Mouse (Mus musculus) neural tube, embryonic 12.5 days (tissue): Measurements from ENCODE around the gene Chpf. TPM values are rescaled to one million over a fixed set of nuclear protein-coding genes. Genes with fewer than 3 reads are reported as not detected.

ENCODE experiments used
- ATAC-seq: fragments of 200-750 bp; cut with Nextera tagmentation; 2 replicates; pipeline ENCODE4 v1.8.0; 2017; ENCODE audit warnings: low read depth, mild to moderate bottlenecking, moderate TSS enrichment, moderate library complexity; ENCODE audit not compliant: low FRiP score
- H3K27ac ChIP-seq: fragments of 300-500 bp; sonication (generic); 2 replicates; pipeline ENCODE4 v1.5.1; 2016
- H3K27me3 ChIP-seq: fragments of 300-500 bp; sonication (generic); replicated peaks from 2 replicates; pipeline ENCODE4 v1.6.1; 2016; ENCODE audit warnings: mild to moderate bottlenecking
- H3K36me3 ChIP-seq: fragments of 300-500 bp; sonication (generic); 2 replicates; pipeline ENCODE4 v1.6.1; 2016; ENCODE audit warnings: mild to moderate bottlenecking
- H3K4me1 ChIP-seq: fragments of 300-500 bp; sonication (generic); 2 replicates; pipeline ENCODE4 v1.6.1; 2016
- H3K4me2 ChIP-seq: fragments of 300-500 bp; sonication (generic); replicated peaks from 2 replicates; pipeline ENCODE4 v1.6.1; 2016; ENCODE audit warnings: mild to moderate bottlenecking
- H3K4me3 ChIP-seq: fragments of 300-500 bp; sonication (generic); 2 replicates; pipeline ENCODE4 v1.5.1; 2016
- H3K9ac ChIP-seq: fragments of 300-500 bp; sonication (generic); 2 replicates; pipeline ENCODE4 v1.6.1; 2016; ENCODE audit warnings: mild to moderate bottlenecking
- H3K9me3 ChIP-seq: fragments of 300-500 bp; sonication (generic); 2 replicates; pipeline ENCODE4 v1.6.1; 2016; ENCODE audit warnings: mild to moderate bottlenecking
- WGBS: fragments of 180-500 bp; shearing (Covaris S2); methylation state at CpG from one replicate; pipeline ENCODE4 v1.1.7; 2016; 5-methylcytosine and 5-hydroxymethylcytosine counted together
- polyA plus RNA-seq: library from polyadenylated mRNA; unstranded; fragments of >200 nt; fragmentation: Nextera tagmentation; extraction: Ambion mirVana; gene quantifications from 2 replicates; pipeline ENCODE4 v1.2.1, GENCODE M21; 2016

Gene Chpf
- polyA plus RNA-seq, 1 experiment from 2014 or later: 43.6 TPM

- Histone ChIP-seq H3K4me2 (peak overlapping the region; percentile 41), H3K9ac (no peak overlapping the region), H3K27me3 (peaks cover 25% of the 10 kb centered on the region)
Observed at GRCm38 (mm10) chr1:75455948-75456347, 23.2 kb downstream of the Chpf start.

GRCm38 (mm10) chr1:75455433-75455832 lies 23.7 kb downstream of the Chpf start:
- Histone ChIP-seq H3K9ac (no peak overlapping the region), H3K4me2 (peak overlapping the region; percentile 41), H3K27ac (no peak overlapping the region), H3K4me3 (no peak overlapping the region), H3K9me3 (no peaks in the 10 kb centered on the region), H3K4me1 (peaks cover 84% of the 10 kb centered on the region), H3K27me3 (peaks cover 28% of the 10 kb centered on the region), H3K36me3 (no peaks in the 10 kb centered on the region)
- WGBS: 76% methylated on average over 3 of the region's 3 CpGs
- no peak for ATAC-seq

More at GRCm38 (mm10) chr1:75455948-75456347, 23.2 kb downstream of the Chpf start:
- Histone ChIP-seq H3K36me3 (no peaks in the 10 kb centered on the region), H3K4me3 (no peak overlapping the region), H3K4me1 (peaks cover 79% of the 10 kb centered on the region), H3K9me3 (no peaks in the 10 kb centered on the region), H3K27ac (0 out of 2 replicates have a peak overlapping the region, but pooled peaks have one; percentile 7)
- peak; percentile 76 for ATAC-seq
- WGBS: 14% methylated on average over 5 of the region's 5 CpGs

GRCm38 (mm10) chr1:75451900-75452299 lies 27.2 kb downstream of the Chpf start:
- H3K36me3 ChIP-seq: no peaks in the 10 kb centered on the region
- H3K9me3 ChIP-seq: no peaks in the 10 kb centered on the region
- peak overlapping the region; percentile 37 for H3K4me3 ChIP-seq
- 62% methylated on average over 5 of the region's 5 CpGs for WGBS
- peak overlapping the region; percentile 63; the same call in 1 of the 2 replicates for H3K9ac ChIP-seq
- H3K4me2 ChIP-seq: peak overlapping the region; percentile 74
- ATAC-seq: no peak
- H3K27me3 ChIP-seq: peaks cover 49% of the 10 kb centered on the region
- H3K27ac ChIP-seq: no peak overlapping the region; the same call in 1 of the 2 replicates
- peaks cover 94% of the 10 kb centered on the region for H3K4me1 ChIP-seq

- WGBS: 1% methylated on average over 35 of the region's 35 CpGs
- peak within 1 kb of the TSS; percentile 26; the same call in 1 of the 2 replicates for H3K27ac ChIP-seq
- H3K27me3 ChIP-seq: peaks cover 49% of the 10 kb centered on the region
- H3K4me2 ChIP-seq: peak within 1 kb of the TSS; percentile 74
- H3K9ac ChIP-seq: peak within 1 kb of the TSS; percentile 63
- no peaks in the 10 kb centered on the region for H3K36me3 ChIP-seq
- ATAC-seq: no peak
- H3K4me3 ChIP-seq: peak within 1 kb of the TSS; percentile 37
- no peaks in the 10 kb centered on the region for H3K9me3 ChIP-seq
- peaks cover 94% of the 10 kb centered on the region for H3K4me1 ChIP-seq
Observed at GRCm38 (mm10) chr1:75450314-75451005, 28.6 kb downstream of the Chpf start, which contains the start of gene Asic4. TSS of gene Asic4 (plus strand) at chr1:75450436.

- Histone ChIP-seq H3K9me3 (no peaks in the 10 kb centered on the region), H3K27me3 (peaks cover 47% of the 10 kb centered on the region), H3K27ac (peak overlapping the region; percentile 26; the same call in 1 of the 2 replicates), H3K4me2 (peak overlapping the region; percentile 74), H3K4me3 (peak overlapping the region; percentile 37; the same call in 1 of the 2 replicates), H3K36me3 (no peaks in the 10 kb centered on the region), H3K9ac (no peak overlapping the region), H3K4me1 (peaks cover 98% of the 10 kb centered on the region)
- WGBS: 4% methylated on average over 8 of the region's 8 CpGs
- no peak for ATAC-seq
Observed at GRCm38 (mm10) chr1:75449377-75450135, 29.6 kb downstream of the Chpf start.

- ATAC-seq: no peak
- WGBS: under 1% methylated on average over 14 of the region's 14 CpGs
- peaks cover 43% of the 10 kb centered on the region for H3K27me3 ChIP-seq
- peak overlapping the region; percentile 20; the same call in 1 of the 2 replicates for H3K27ac ChIP-seq
- H3K4me2 ChIP-seq: peak overlapping the region; percentile 74
- 0 out of 2 replicates have a peak overlapping the region, but pooled peaks have one; percentile 40 for H3K9ac ChIP-seq
- H3K36me3 ChIP-seq: no peaks in the 10 kb centered on the region
- 0 out of 2 replicates have a peak overlapping the region, but pooled peaks have one; percentile 5 for H3K4me3 ChIP-seq
- no peaks in the 10 kb centered on the region for H3K9me3 ChIP-seq
- H3K4me1 ChIP-seq: peaks cover 99% of the 10 kb centered on the region
Observed at GRCm38 (mm10) chr1:75448937-75449336, 30.2 kb downstream of the Chpf start.

- Histone ChIP-seq H3K4me3 (no peak overlapping the region; the same call in 1 of the 2 replicates), H3K4me2 (peak overlapping the region; percentile 74), H3K9me3 (no peaks in the 10 kb centered on the region)
Observed at GRCm38 (mm10) chr1:75448052-75448431, 31.1 kb downstream of the Chpf start.

GRCm38 (mm10) chr1:75447265-75448051 lies 31.6 kb downstream of the Chpf start:
- Histone ChIP-seq H3K4me2 (peak overlapping the region; percentile 74), H3K27ac (peak overlapping the region; percentile 86), H3K4me3 (no peak overlapping the region; the same call in 1 of the 2 replicates), H3K4me1 (peaks cover 100% of the 10 kb centered on the region), H3K9ac (0 out of 2 replicates have a peak overlapping the region, but pooled peaks have one; percentile 29), H3K36me3 (no peaks in the 10 kb centered on the region), H3K9me3 (no peaks in the 10 kb centered on the region), H3K27me3 (peaks cover 40% of the 10 kb centered on the region)
- peak; percentile 1; the same call in 1 of the 2 replicates for ATAC-seq
- WGBS: 3% methylated on average over 10 of the region's 10 CpGs

More at GRCm38 (mm10) chr1:75448052-75448431, 31.1 kb downstream of the Chpf start:
- Histone ChIP-seq H3K9ac (0 out of 2 replicates have a peak overlapping the region, but pooled peaks have one; percentile 29), H3K27me3 (peaks cover 43% of the 10 kb centered on the region), H3K4me1 (peaks cover 100% of the 10 kb centered on the region), H3K27ac (peak overlapping the region; percentile 77; the same call in 1 of the 2 replicates), H3K36me3 (no peaks in the 10 kb centered on the region)
- ATAC-seq: no peak
- 4% methylated on average over 7 of the region's 7 CpGs for WGBS

GRCm38 (mm10) chr1:75446656-75447055 lies 32.5 kb downstream of the Chpf start:
- Histone ChIP-seq H3K4me1 (peaks cover 95% of the 10 kb centered on the region), H3K9me3 (no peaks in the 10 kb centered on the region), H3K27me3 (peaks cover 34% of the 10 kb centered on the region), H3K4me3 (no peak overlapping the region), H3K9ac (peak overlapping the region; percentile 47; the same call in 1 of the 2 replicates), H3K36me3 (no peaks in the 10 kb centered on the region), H3K4me2 (peak overlapping the region; percentile 74), H3K27ac (peak overlapping the region; percentile 86)
- ATAC-seq: peak; percentile 38
- WGBS: 1% methylated on average over 20 of the region's 20 CpGs

- H3K9me3 ChIP-seq: no peaks in the 10 kb centered on the region
- H3K27me3 ChIP-seq: peaks cover 27% of the 10 kb centered on the region
- peak overlapping the region; percentile 74 for H3K4me2 ChIP-seq
- WGBS: 1% methylated on average over 22 of the region's 22 CpGs
- H3K36me3 ChIP-seq: peaks cover 2% of the 10 kb centered on the region; the same call in 1 of the 2 replicates
- H3K27ac ChIP-seq: peak overlapping the region; percentile 86
- H3K4me3 ChIP-seq: no peak overlapping the region
- H3K9ac ChIP-seq: peak overlapping the region; percentile 47; the same call in 1 of the 2 replicates
- peak; percentile 26 for ATAC-seq
- peaks cover 88% of the 10 kb centered on the region for H3K4me1 ChIP-seq
Observed at GRCm38 (mm10) chr1:75445751-75446611, 33.1 kb downstream of the Chpf start.
